Mouse (Mus musculus): ENCODE data around the gene Nsun2. TPM values are rescaled to one million over a fixed set of nuclear protein-coding genes. Genes with fewer than 3 reads are reported as not detected.

Nsun2 gene
- total RNA-seq, 2 experiments from 2014 or later: 33.5 to 38.2 TPM

GRCm38 (mm10) chr13:69522161-69522791 lies 11.3 kb upstream of the Nsun2 start:
- intact Hi-C loops (cut with DNase I): no loop called here
- DNase-seq (ENCODE audit: low spot score): no peak

- intact Hi-C loops (cut with DNase I): no loop called here
- DNase-seq (ENCODE audit: low spot score): no peak
Measured at GRCm38 (mm10) chr13:69523444-69524157, 9.9 kb upstream of the Nsun2 start.

GRCm38 (mm10) chr13:69524158-69524530 lies 9.4 kb upstream of the Nsun2 start:
- intact Hi-C loops (cut with DNase I): no loop called here
- no peak for DNase-seq (ENCODE audit: low spot score)

GRCm38 (mm10) chr13:69525867-69526266 lies 7.7 kb upstream of the Nsun2 start:
- intact Hi-C loops (cut with DNase I): no loop called here
- DNase-seq (ENCODE audit: low spot score): no peak

- intact Hi-C loops (cut with DNase I): no loop called here
- no peak for DNase-seq (ENCODE audit: low spot score)
Measured at GRCm38 (mm10) chr13:69528531-69528930, 5.0 kb upstream of the Nsun2 start.

GRCm38 (mm10) chr13:69530156-69530555 lies 3.4 kb upstream of the Nsun2 start:
- intact Hi-C loops (cut with DNase I): loop anchor here (5.0 kb wide), 2 partner anchors 82 to 282 kb away; partner anchors contain the start of gene Srd5a1
- no peak for DNase-seq (ENCODE audit: low spot score)

- no peak for DNase-seq (ENCODE audit: low spot score)
- intact Hi-C loops (cut with DNase I): loop anchor here (5.0 kb wide), 2 partner anchors 81 to 281 kb away; partner anchors contain the start of gene Srd5a1
Measured at GRCm38 (mm10) chr13:69530951-69531350, 2.6 kb upstream of the Nsun2 start.

GRCm38 (mm10) chr13:69531431-69531830 lies 2.1 kb upstream of the Nsun2 start:
- intact Hi-C loops (cut with DNase I): loop anchor here (5.0 kb wide), 2 partner anchors 81 to 281 kb away; partner anchors contain the start of gene Srd5a1
- no peak for DNase-seq (ENCODE audit: low spot score)

- intact Hi-C loops (cut with DNase I): loop anchor here (5.0 kb wide), 2 partner anchors 80 to 280 kb away; partner anchors contain the start of gene Srd5a1
- DNase-seq (ENCODE audit: low spot score): no peak
Measured at GRCm38 (mm10) chr13:69532101-69532892, 1.2 kb upstream of the Nsun2 start.

- no peak for DNase-seq (ENCODE audit: low spot score)
- intact Hi-C loops (cut with DNase I): loop anchor here (1.0 to 5.0 kb wide), 3 partner anchors 24 to 279 kb away; partner anchors contain the start of gene Srd5a1
Measured at GRCm38 (mm10) chr13:69532893-69533404, 597 bp upstream of the Nsun2 start.

- DNase-seq (ENCODE audit: low spot score): no peak
- intact Hi-C loops (cut with DNase I): loop anchor here (5.0 kb wide), 2 partner anchors 78 to 278 kb away; partner anchors contain the start of gene Srd5a1
Measured at GRCm38 (mm10) chr13:69534334-69534653, 748 bp downstream of the Nsun2 start, which contains the start of gene Tent4a. TSS of gene Tent4a (minus strand) at chr13:69534617.

GRCm38 (mm10) chr13:69534654-69535551 lies 1.4 kb downstream of the Nsun2 start:
- intact Hi-C loops (cut with DNase I): loop anchor here (5.0 kb wide), 2 partner anchors 77 to 277 kb away; partner anchors contain the start of gene Srd5a1

GRCm38 (mm10) chr13:69536021-69536420 lies 2.5 kb downstream of the Nsun2 start:
- DNase-seq (ENCODE audit: low spot score): no peak
- intact Hi-C loops (cut with DNase I): no loop called here

More at GRCm38 (mm10) chr13:69534654-69535551, 1.4 kb downstream of the Nsun2 start:
- peak; percentile 97 for DNase-seq (ENCODE audit: low spot score)

GRCm38 (mm10) chr13:69537366-69537765 lies 3.8 kb downstream of the Nsun2 start:
- intact Hi-C loops (cut with DNase I): no loop called here
- no peak for DNase-seq (ENCODE audit: low spot score)

GRCm38 (mm10) chr13:69538327-69538726 lies 4.8 kb downstream of the Nsun2 start:
- intact Hi-C loops (cut with DNase I): no loop called here

GRCm38 (mm10) chr13:69541209-69541608 lies 7.7 kb downstream of the Nsun2 start:
- intact Hi-C loops (cut with DNase I): no loop called here
- DNase-seq (ENCODE audit: low spot score): no peak

More at GRCm38 (mm10) chr13:69538327-69538726, 4.8 kb downstream of the Nsun2 start:
- DNase-seq (ENCODE audit: low spot score): no peak

GRCm38 (mm10) chr13:69541776-69542175 lies 8.2 kb downstream of the Nsun2 start:
- intact Hi-C loops (cut with DNase I): no loop called here
- no peak for DNase-seq (ENCODE audit: low spot score)

- DNase-seq (ENCODE audit: low spot score): peak; percentile 28
- intact Hi-C loops (cut with DNase I): no loop called here
Measured at GRCm38 (mm10) chr13:69542571-69543352, 9.2 kb downstream of the Nsun2 start.

Data from heart, postnatal 25 days (tissue).